Mouse (Mus musculus): ENCODE data around the gene Cyp4a32.

GRCm38 (mm10) chr4:115642967-115643754 is 42.4 kb downstream of the Cyp4a32 start:
- TF ChIP-seq GATA1 (IDR thresholded peaks at IDR 0.05; ENCODE audit: low read length) (no peak), TAL1 (IDR thresholded peaks at IDR 0.05; ENCODE audit: low read length) (no peak)
